Mouse (Mus musculus): Measurements from ENCODE around the gene Naa10. TPM values are rescaled to one million over a fixed set of nuclear protein-coding genes. Genes with fewer than 3 reads are reported as not detected.

Gene Naa10
- total RNA-seq, 2 experiments from 2014 or later, result 62.8 to 70.1 TPM

Other genes with a start within 250 kb of the Naa10 start
- 100 to 1,000 TPM in 1 of 2 experiments, 10 to 100 TPM in 1; 93.6 to 111 TPM for gene Slc6a8, start 248.8 kb downstream of the Naa10 start, total RNA-seq (2021)
- gene Bcap31, start 205.8 kb downstream of the Naa10 start, total RNA-seq (2021), result 10 to 100 TPM; 69.6 to 70.9 TPM
- 10 to 100 TPM; 15.7 to 16.1 TPM for gene Abcd1, start 205.3 kb downstream of the Naa10 start, total RNA-seq (2021)
- gene Plxnb3, start 164.9 kb downstream of the Naa10 start, total RNA-seq (2021), result 10 to 100 TPM; 21.9 to 23.5 TPM
- 1 to 10 TPM; 7.0 to 7.8 TPM for gene Srpk3, start 147.5 kb downstream of the Naa10 start, total RNA-seq (2021)
- 100 to 1,000 TPM; 166 TPM for gene Idh3g, start 135.0 kb downstream of the Naa10 start, total RNA-seq (2021)
- 100 to 1,000 TPM; 100 to 103 TPM for gene Ssr4, start 134.9 kb downstream of the Naa10 start, total RNA-seq (2021)
- 100 to 1,000 TPM in 1 of 2 experiments, 10 to 100 TPM in 1; 94.8 to 104 TPM for gene Pdzd4, start 97.0 kb downstream of the Naa10 start, total RNA-seq (2021)
- gene Avpr2, start 29.8 kb downstream of the Naa10 start, total RNA-seq (2021), result not detected
- gene L1cam, start 25.8 kb downstream of the Naa10 start, total RNA-seq (2021), result 100 to 1,000 TPM; 213 to 217 TPM
- gene Arhgap4, start 74 bp downstream of the Naa10 start, total RNA-seq (2021), result 1 to 10 TPM; 4.1 to 5.0 TPM
- gene Renbp, start 8.9 kb upstream of the Naa10 start, total RNA-seq (2021), result 1 to 10 TPM; 5.5 to 6.3 TPM
- 10 to 100 TPM; 72.6 to 76.3 TPM for gene Hcfc1, start 44.4 kb upstream of the Naa10 start, total RNA-seq (2021)
- gene Irak1, start 102.0 kb upstream of the Naa10 start, total RNA-seq (2021), result 10 to 100 TPM; 47.6 to 56.5 TPM
- gene Opn1mw, start 205.5 kb upstream of the Naa10 start, total RNA-seq (2021), result not detected
- 10 to 100 TPM; 75.0 to 77.6 TPM for gene Mecp2, start 213.4 kb upstream of the Naa10 start, total RNA-seq (2021)
- not detected for gene Tex28, start 245.9 kb upstream of the Naa10 start, total RNA-seq (2021)

All from layer of hippocampus, postnatal 14 days (tissue).